Mouse (Mus musculus) spleen, postnatal 4 days (tissue): ENCODE measurements around the gene Itga4.

Experiments used
- DNase-seq, 2 experiments: peaks; one replicate each; pipeline ENCODE4 v3.0.0; 2022; ENCODE audit warnings: low spot score in 2 of 2

Itga4 gene

GRCm38 (mm10) chr2:79266480-79266879 is 11.3 kb downstream of the Itga4 start:
- DNase-seq = no peak

- DNase-seq = no peak
Observed at GRCm38 (mm10) chr2:79267181-79267580, 12.0 kb downstream of the Itga4 start.

- DNase-seq = no peak
Observed at GRCm38 (mm10) chr2:79268863-79269262, 13.6 kb downstream of the Itga4 start.

- DNase-seq = no peak
Observed at GRCm38 (mm10) chr2:79270034-79270535, 14.9 kb downstream of the Itga4 start.

GRCm38 (mm10) chr2:79271838-79272237 is 16.6 kb downstream of the Itga4 start:
- DNase-seq = peak in 1 of 2 experiments; percentile 38

GRCm38 (mm10) chr2:79278581-79278980 is 23.4 kb downstream of the Itga4 start:
- no peak for DNase-seq

- no peak for DNase-seq
Observed at GRCm38 (mm10) chr2:79284206-79284605, 29.0 kb downstream of the Itga4 start.

- DNase-seq = no peak
Observed at GRCm38 (mm10) chr2:79290149-79290548, 34.9 kb downstream of the Itga4 start.

- DNase-seq = no peak
Observed at GRCm38 (mm10) chr2:79291922-79292321, 36.7 kb downstream of the Itga4 start.

GRCm38 (mm10) chr2:79292431-79292830 is 37.2 kb downstream of the Itga4 start:
- DNase-seq = no peak

GRCm38 (mm10) chr2:79302398-79302797 is 47.2 kb downstream of the Itga4 start:
- DNase-seq = no peak

- no peak for DNase-seq
Observed at GRCm38 (mm10) chr2:79307549-79307948, 52.3 kb downstream of the Itga4 start.

GRCm38 (mm10) chr2:79309454-79310118 is 54.4 kb downstream of the Itga4 start:
- DNase-seq = no peak

GRCm38 (mm10) chr2:79312499-79312898 is 57.3 kb downstream of the Itga4 start:
- DNase-seq = no peak

- DNase-seq = no peak
Observed at GRCm38 (mm10) chr2:79315108-79315507, 59.9 kb downstream of the Itga4 start.

- DNase-seq = no peak
Observed at GRCm38 (mm10) chr2:79316182-79316880, 61.1 kb downstream of the Itga4 start.

GRCm38 (mm10) chr2:79328079-79328478 is 72.9 kb downstream of the Itga4 start:
- DNase-seq = no peak

- DNase-seq = no peak
Observed at GRCm38 (mm10) chr2:79334661-79335060, 79.4 kb downstream of the Itga4 start.

GRCm38 (mm10) chr2:79336141-79336540 is 80.9 kb downstream of the Itga4 start:
- DNase-seq = no peak

GRCm38 (mm10) chr2:79339003-79339402 is 83.8 kb downstream of the Itga4 start:
- DNase-seq = no peak

- no peak for DNase-seq
Observed at GRCm38 (mm10) chr2:79343115-79343514, 87.9 kb downstream of the Itga4 start.

GRCm38 (mm10) chr2:79351179-79352099 is 96.2 kb downstream of the Itga4 start:
- DNase-seq = no peak
